Mouse (Mus musculus): Measurements from ENCODE around the gene Mrpl55.

DNA sequence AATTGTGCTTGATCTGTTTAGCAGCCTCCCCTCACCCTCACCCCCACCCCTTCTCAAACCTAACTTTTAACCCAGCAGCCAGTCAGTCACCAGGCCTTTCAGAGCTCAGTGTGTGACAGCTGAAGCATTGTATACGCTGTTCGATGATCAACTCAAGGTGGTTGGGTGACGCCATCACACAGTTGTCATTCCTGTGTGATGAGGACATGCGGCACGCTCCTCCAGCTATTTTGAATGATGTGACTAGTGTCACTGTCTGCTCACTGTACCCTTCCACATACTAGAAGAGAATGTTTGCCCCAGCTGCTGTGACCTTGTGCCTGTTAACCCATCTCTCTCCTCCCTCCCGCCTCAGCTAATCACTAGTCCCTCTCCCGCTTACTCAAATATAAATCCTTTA, 48.1 kb upstream of the Mrpl55 start:
- TF ChIP-seq POLR2A (IDR thresholded peaks at IDR 0.05; ENCODE audit: insufficient read depth, low read depth, low read length) = no peak
- no peak for TF ChIP-seq CTCF (IDR thresholded peaks at IDR 0.05)

All from heart, adult 2 months (tissue).